Mouse (Mus musculus) CH12F3 (cell line): ENCODE measurements around the gene Ubash3b.

ENCODE experiments used
- in situ Hi-C: fragments of 300-500 bp; cut with MboI; formaldehyde crosslinking; loops from 2 replicates; pipeline ENCODE4 v1.14.3; 2020; ENCODE audit warnings: low sequenced_read_pairs

The Ubash3b gene

DNA sequence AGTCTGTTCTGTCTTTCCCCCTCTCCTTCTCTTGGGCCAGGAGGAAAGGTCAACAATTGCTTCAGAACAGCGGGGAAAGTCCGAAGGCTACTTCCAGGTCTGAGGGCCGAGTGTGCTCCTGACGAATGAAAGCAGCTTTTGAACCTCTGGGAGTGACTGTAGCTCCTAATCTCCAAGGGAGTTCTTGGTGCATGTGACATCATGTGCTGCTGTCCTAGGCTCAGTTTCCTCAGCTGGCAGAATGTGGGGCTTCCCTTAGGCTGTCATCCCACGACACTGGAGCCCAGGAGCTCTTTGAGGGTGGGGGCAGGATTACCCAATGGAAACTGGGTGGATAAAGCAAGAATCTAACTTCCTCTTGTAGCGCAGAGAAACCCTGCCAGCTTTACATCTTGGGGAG lies at the start of gene Ubash3b:
Gene Ubash3b (minus strand): TSS at position 285 of the 400 bp plus-strand sequence.
- in situ Hi-C loops = no loop called here

DNA sequence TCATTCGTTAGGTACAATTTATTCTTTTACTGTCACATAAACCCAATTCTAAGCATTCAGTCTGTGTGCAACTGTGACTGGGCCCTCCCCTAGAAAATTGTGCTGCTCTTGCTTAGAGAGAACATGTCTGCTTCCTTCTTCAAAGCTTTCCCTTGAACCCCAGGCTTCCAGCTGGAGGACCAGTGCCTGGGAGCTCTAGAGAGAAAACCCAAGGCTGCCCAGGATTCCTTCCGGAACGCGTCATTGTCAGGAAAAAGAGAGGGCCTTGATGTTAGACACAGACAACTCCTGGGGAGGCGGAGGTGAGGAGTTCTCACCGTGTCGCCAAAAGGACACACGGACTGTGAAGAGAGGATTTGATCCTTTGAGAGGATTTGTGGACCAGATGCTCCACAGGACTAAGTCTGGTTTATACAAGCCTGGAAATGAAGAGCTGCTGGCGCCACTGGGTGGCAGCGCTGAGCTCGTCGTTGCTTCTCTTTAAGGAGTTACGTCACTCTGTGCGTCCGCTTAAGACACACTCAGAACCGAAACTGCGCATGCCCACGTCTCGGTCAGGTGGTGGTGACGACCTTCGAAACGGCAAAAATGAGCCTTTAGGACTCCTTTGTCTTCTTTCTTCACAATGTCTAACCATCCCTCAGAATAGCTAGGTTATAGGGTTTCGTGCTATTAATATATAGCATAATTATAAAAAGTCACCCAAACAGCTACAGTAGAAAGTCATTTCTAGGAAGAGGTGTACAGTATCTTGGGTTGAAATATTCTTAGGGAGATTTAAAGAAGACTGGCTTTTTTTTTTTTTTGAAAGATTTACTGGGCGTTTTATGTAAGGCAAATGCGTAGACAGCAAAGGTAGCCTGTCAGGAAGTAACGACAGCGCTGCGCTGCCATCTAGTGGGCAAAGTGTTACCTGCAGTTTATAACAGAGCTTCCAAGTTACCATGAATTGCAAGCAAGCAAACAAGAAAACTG lies 45.9 kb upstream of the Ubash3b start:
- in situ Hi-C loops = no loop called here

DNA sequence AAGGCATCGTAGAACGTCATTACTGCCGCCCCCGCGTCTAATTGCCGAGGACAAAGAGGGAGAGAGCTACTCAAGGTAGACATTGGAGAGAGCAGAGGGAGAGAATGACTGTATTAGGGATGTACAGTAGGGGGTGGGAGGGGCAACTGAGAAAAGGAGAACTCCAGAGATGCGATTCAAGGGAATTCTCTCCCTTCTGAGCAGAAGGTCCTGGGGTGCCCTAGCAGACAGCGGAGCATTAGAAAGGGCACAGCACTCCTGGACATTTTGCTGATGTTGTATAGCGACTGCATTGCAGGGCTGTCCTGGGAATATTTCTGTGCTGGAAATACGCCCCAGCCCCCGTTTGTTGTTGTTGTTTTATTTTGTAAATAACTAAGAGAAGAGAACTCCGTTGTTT lies 45.2 kb upstream of the Ubash3b start:
- in situ Hi-C loops = no loop called here

DNA sequence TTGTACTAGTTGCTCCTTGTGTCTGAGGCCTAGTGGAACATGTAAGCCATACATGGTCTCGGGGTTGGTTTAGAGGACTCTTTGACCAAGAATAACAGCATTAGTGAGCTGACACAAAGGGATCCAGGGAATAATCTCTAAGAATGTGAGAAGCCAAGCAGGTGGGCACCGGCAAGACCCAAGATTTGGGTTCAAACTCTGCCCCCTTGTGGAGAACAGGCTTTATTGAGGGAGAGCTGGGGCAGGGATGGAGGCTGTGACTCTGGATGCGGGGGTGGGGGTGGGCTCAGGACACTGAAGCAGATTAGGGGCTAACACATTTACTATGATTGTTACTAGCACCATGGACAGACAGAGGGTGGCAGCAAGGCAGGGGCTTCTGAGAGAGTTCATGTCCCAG lies 43.8 kb upstream of the Ubash3b start:
- in situ Hi-C loops = no loop called here

DNA sequence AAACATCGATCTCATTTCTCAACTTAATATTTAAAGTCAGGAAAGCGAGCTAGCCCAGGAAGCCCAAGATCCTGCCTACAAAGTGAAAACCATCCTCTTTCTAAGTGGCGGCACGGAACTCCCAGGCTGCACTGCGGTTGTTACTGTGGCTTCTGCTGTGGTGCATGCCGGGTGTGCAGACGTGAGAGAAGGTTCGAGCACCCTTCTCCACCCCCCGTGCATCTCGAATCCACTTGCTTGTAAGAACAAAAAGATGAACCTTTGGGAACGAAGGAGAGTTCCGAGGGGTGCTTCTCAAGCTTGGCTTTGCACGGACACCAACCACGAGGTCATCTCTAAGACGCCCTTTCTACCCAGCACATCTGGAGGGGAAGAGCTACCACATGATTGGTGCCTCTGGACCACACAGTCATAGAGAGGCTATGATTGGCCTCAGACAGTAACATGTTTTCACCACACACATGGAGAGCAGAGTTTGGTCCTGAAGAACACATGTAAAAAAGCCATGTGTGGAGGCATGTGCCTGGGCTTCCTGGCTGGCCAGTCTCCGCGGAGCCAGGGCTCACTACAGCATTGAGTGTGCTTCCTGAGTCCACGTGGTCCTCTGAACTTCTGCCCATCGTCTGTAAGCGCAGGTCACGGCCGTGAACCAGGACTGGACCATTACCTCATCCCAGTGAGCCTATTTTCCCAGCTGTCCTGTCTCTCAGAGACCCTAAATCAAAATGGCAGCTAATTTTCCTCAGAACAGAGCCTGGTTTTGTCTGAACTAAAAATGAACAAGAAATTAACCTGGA lies 38.2 kb upstream of the Ubash3b start:
- in situ Hi-C loops = loop anchor here (25.0 kb wide), 1 partner anchor 387 kb away; the partner anchor contains the start of gene Hspa8

DNA sequence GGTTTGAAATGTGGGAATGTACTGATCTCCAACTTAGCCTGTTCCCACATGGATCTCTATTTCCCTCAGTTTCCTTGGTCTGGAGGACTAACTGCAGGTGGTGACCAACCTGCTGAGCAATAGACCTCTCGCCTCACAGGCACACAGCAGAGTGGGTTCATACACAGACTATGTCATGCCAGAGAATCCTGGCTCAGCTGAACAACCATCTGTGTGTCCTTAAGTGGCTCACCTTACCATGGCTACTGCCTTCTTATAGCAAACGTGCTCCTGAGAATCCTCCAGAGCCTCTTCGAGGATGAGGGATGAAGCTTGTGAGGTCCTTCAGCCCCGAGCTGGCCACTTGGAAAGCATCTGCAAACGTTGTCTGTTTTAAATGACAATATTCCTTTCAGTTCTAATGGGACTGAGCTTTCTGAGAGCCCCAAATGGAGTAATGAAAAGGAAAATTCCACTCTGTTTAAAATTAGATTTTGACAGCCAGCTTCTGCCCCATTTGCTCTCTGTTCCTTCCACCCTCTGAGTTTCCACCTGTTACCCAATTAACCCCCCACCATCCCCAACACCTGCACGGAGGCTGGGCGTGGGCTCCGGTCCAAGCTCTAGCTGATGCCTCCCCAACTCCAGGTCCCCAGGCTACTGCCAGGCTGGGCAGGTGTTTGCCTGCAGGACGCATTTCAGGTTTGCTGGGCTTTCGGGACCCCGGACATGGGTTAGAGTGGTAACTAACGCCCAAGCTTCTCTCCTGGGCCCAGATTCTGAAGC lies 37.2 kb upstream of the Ubash3b start:
- in situ Hi-C loops = loop anchor here (25.0 kb wide), 1 partner anchor 386 kb away; the partner anchor contains the start of gene Hspa8

DNA sequence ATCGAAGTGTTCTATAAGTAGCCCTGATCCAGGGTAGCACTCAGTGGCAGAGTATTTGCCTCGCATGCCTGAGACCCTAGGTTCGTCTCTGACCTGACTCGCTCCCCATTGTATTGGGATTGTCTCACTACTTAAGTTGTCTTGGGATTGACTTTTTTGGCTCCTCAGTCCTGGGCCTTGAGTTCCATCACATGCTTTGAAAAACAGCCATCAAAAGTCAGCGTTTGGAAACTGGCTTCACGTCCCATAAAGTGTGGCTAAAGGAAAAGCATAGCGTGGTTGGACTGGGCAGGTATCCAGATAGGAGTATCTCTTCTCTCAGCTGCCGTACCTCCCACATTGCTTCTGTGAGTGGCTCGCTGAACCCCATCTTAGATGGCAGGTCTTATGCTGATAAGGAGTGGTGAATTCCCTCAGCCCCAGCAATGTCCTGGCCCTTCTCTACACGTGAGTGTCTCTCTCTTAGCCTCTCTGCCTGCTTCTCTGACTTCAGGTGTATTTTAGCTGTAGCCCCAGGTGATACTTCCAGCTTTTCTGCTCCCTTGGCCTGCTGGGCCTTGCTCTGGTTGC lies 34.3 kb upstream of the Ubash3b start:
- in situ Hi-C loops = loop anchor here (25.0 kb wide), 1 partner anchor 384 kb away; the partner anchor contains the start of gene Hspa8

DNA sequence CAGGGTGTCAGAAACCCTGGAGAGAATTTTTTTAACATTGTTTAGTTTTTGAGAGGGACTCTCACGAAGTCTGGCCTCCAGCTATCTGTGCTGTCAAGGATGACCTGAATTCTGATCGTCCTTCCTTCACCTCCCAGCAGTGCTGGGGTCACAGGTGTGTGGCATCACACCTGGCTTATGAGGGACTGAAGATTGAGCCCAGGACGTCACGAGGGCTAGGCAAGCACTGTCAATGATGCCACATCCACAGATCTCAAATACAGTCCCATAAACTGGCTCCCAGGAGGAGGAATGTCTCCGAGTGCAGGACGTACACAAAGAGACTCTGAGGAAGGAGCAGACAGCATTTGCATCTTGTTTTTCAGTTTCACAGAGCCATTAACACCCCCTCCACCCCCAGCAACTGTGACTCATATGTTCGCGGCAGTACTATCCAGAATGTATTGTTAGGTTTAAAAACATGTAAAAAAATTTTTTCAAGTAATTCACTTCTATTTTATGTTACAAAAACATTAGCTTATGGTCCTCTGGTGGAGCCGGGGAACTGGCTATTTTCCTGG lies 30.2 kb upstream of the Ubash3b start:
- in situ Hi-C loops = loop anchor here (5.0 to 25.0 kb wide), 2 partner anchors 204 to 379 kb away; partner anchors contain the start of gene Hspa8

DNA sequence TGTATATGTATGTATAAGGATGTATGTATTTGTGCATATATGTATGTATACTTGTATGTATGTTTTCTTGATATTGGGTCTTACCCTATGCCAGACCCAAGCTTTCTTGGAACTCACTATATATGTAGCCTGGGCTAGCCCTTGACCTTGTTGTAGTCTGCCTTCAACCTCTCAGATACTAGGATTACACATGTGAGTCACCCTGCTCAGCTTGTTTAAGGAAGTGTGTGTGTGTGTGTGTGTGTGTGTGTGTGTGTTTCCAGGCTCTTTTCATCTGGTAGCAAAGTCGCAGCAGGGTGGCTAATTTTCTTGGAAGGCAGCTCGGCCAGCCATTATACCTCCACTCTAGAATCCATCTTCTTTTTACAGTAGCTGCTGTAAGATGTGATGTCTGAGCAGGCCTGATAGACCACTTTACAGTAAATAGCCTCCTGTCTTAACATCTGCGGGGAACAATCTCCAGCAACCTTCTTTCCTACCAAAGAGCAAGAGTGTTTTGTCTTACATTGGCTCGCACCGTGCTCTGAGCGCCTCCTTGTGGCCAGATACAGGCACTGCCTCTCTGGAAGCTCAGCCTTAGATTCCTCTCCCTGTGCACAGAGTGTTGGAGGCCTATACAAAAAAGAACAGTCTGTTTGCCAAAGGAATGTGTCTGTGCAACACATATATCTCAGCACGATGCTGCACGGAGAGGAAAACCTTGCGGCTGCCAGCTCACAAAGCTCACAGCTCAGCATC lies 29.4 kb upstream of the Ubash3b start:
- in situ Hi-C loops = loop anchor here (5.0 to 25.0 kb wide), 2 partner anchors 204 to 379 kb away; partner anchors contain the start of gene Hspa8

DNA sequence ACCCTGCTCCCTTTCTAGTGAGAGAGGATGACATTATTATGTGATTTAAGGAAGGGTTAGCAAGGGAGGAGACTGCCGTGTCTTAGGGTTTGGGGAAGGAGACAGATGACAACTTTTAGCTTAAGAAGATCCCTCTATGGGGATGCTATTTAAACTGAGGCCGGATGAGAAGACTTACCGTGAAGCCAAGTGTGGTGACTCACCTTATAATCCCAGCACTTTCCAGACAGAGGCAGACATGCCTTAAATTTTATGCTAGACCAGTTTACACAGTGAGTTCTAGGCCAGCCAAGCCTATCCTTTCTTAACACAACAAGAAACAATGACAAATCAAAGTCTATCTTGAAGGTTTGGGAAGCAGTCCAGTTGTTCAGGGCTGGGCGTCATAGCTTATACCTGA lies 26.4 kb upstream of the Ubash3b start:
- in situ Hi-C loops = loop anchor here (25.0 kb wide), 1 partner anchor 376 kb away; the partner anchor contains the start of gene Hspa8

DNA sequence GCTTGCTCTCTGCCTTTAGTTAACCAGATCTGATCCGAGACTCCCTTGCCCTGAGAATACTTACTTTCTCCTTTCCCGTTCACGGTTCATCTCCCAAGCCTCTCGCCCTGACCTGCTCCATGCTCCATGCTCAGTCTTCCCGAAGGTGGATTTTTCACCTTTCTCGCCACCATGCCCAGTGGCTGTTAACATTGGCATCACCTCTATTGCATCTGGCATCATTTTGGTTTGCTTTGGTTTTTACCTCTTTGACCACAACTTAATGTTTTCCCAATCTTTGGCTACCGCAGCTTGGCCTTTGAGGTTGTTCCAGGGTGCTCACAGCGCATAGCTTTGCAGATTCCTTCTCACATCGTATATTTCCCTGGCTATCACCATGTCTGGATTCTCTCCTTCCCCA lies 26.0 kb upstream of the Ubash3b start:
- in situ Hi-C loops = loop anchor here (25.0 kb wide), 1 partner anchor 375 kb away; the partner anchor contains the start of gene Hspa8

DNA sequence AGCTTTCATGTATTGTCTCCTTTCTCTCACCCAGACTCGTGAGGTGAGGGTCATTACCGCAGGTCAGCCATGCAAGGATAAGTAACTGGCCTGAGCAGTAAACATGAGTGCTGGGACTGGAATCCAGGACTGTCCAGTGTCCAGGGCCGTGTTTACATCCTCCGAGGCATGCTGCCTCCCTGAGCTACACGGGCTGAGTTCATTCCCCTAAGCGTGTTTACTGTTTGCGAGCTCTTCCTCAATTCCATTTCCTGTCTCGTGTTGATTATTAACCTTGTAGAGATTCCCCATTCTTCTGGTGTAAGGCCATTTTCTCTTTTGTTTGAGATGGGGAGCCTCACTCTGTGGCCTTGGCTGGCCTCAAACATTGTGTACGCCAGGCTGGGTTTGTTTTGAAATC lies 23.8 kb upstream of the Ubash3b start:
- in situ Hi-C loops = loop anchor here (25.0 kb wide), 1 partner anchor 373 kb away; the partner anchor contains the start of gene Hspa8

DNA sequence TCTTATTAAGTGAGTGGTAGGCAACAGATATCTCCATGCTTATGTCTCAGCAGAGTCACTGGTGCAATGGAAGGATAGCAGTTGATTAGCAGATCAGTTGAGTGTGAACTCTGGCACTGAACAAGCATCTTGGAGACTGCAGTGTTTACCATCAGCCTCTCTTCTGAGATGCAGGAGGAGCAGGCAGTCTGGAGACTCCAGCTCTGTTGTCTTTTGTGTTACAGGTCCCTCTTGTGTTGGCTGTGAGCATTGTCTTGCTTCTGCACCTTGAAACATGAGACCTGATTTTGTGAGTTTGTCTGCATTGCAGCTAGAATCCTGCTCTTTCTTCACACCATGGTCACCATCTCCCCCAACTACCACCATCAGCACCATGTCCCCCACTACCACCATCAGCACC lies 21.1 kb upstream of the Ubash3b start:
- in situ Hi-C loops = loop anchor here (25.0 kb wide), 1 partner anchor 370 kb away; the partner anchor contains the start of gene Hspa8

DNA sequence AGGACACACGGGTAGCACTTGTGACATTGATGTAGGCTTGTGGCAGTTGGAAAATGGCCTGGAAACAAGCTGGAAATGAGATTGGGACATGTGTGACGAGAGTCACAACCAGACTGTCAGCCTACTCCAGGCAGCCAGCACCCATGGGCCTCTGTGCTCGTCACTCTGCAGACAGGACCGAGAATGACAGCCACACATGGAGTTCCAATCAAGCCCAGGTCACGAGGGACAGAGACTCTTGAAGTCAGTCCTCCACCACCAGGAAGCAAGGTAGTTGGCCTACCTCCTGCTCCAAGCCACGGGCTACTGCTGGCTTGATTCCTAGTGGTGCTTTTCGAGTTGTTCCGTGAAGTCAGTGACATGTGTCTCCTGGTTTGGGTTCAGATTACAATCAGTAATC lies 20.3 kb upstream of the Ubash3b start:
- in situ Hi-C loops = loop anchor here (25.0 kb wide), 1 partner anchor 370 kb away; the partner anchor contains the start of gene Hspa8

DNA sequence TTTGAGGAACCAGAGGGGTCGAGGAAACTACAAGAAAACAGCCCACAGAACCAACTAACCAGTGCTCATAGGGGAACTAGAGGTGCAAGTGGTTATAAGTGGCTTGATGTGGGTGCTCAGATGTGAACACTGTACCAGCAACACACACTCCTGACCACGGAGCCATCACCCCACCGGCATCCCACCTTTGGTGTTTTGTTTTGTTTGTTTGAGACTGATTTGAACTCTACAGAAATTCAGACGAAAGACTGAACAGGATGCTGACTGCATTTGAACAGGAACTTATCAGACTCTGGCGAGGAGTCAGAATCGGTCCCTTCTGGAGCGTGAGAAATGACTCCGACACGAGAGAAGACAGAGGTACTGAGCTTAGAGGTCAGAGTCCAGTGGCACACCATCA lies 19.9 kb upstream of the Ubash3b start:
- in situ Hi-C loops = loop anchor here (25.0 kb wide), 1 partner anchor 369 kb away; the partner anchor contains the start of gene Hspa8

DNA sequence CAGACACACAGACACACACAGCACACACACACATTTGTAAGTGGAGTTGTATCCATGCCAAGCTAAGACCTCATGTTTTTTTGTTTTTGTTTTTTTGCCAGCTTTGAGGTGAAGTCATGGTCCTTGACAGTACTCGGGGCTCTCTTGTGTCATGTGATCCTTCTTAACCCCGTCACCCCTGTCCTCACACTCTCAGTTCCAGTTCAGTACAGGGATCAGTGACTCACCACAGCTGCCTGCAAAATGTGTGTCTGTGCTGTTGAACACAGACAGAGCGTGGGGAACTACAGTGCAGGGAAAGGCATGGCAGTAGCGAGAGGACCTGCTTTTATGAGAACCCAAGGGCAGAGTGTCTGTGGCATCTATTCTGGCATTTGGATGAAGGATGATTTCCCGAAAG lies 17.6 kb upstream of the Ubash3b start:
- in situ Hi-C loops = loop anchor here (5.0 to 25.0 kb wide), 2 partner anchors 132 to 367 kb away; partner anchors contain the start of gene Hspa8

DNA sequence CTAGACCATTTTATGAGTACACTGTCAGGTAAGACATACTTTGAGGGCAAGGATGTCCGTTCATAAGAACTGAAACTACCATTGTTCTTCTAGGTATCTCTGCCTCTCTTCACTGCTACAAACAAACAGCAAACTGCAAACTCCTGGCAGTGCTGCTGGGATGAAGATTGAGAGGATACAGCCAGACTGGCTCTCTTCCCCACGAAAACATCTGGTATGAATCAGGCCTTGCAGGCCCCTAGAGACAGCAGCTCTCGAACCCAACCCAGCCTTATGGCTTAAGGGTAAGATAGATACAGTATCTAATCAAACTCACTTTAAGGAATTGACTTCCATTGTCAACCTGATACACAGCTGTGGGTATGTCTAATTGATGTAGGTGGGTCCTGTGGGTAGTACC lies 11.7 kb upstream of the Ubash3b start:
- in situ Hi-C loops = no loop called here

DNA sequence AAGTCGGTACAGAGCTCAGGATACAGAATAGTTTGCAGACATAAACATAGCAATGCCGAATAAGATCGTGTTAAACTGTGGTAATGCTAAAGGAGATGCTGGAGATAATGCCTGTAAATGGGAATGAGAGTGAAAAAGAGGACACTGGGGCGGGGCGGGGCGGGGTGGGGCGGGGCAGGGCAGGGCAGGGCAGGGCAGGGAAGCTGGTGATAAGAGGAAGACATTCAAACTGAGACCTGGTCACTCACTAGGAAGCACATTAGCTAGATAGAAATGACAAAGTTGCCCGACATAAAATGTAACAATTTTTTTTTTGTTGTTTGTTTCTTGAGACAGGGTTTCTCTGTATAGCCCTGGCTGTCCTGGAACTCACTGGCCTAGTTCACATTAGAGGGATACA lies 10.9 kb upstream of the Ubash3b start:
- in situ Hi-C loops = no loop called here

DNA sequence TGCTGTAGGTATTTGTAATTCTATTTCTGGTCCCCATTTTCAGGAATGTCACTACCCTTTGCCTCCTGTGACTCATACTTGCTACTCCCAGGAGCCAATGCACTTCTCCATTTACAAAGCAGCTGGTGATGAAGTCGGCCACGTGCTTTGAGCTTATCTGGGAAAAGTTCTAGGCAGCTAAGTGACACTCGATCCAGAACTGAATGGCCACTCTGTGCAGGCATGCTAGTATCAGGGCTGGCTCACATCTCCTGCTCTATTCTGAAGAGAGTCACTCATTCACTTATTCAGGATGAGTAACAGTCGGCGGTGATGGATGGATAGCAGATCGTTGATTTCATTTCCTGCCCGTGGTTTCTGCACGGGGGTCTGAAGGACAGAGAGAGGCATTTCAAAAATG lies 8.5 kb upstream of the Ubash3b start:
- in situ Hi-C loops = no loop called here
